Mouse (Mus musculus) heart, adult 8-10 months (tissue): Measurements from ENCODE around the gene Fbxo17. TPM values are rescaled to one million over a fixed set of nuclear protein-coding genes. Genes with fewer than 3 reads are reported as not detected.

Source experiments
- DNase-seq: peaks from one replicate; pipeline ENCODE4 v3.0.0; 2022; ENCODE audit warnings: low spot score
- total RNA-seq, 4 experiments: library from RNA; stranded (reverse); gene quantifications; 2 replicates each; pipeline ENCODE4 v1.2.4; 2022

The Fbxo17 gene
- total RNA-seq, 4 experiments from 2014 or later: 0.55 to 1.2 (median 1.1) TPM

GRCm38 (mm10) chr7:28767462-28767965 lies 50.9 kb downstream of the Fbxo17 start, which contains the start of gene Nfkbib:
Nfkbib (minus strand) TSS chr7:28767512.
- DNase-seq: no peak

- DNase-seq: no peak
These were observed 52.9 kb downstream of the Fbxo17 start for GRCm38 (mm10) chr7:28769414-28769958.

GRCm38 (mm10) chr7:28770309-28770708 lies 53.7 kb downstream of the Fbxo17 start:
- no peak for DNase-seq

- DNase-seq: no peak
These were observed 55.3 kb downstream of the Fbxo17 start for GRCm38 (mm10) chr7:28771867-28772266.

GRCm38 (mm10) chr7:28773163-28773562 lies 56.6 kb downstream of the Fbxo17 start:
- DNase-seq: no peak

GRCm38 (mm10) chr7:28774164-28774563 lies 57.6 kb downstream of the Fbxo17 start:
- no peak for DNase-seq

GRCm38 (mm10) chr7:28775129-28775528 lies 58.5 kb downstream of the Fbxo17 start:
- no peak for DNase-seq

- no peak for DNase-seq
These were observed 62.2 kb downstream of the Fbxo17 start for GRCm38 (mm10) chr7:28778825-28779224.

GRCm38 (mm10) chr7:28780067-28780658 lies 63.6 kb downstream of the Fbxo17 start:
- peak; percentile 93 for DNase-seq

GRCm38 (mm10) chr7:28780857-28781256 lies 64.3 kb downstream of the Fbxo17 start:
- no peak for DNase-seq

- DNase-seq: no peak
These were observed 64.7 kb downstream of the Fbxo17 start for GRCm38 (mm10) chr7:28781261-28781663.

GRCm38 (mm10) chr7:28785161-28785560 lies 68.6 kb downstream of the Fbxo17 start:
- DNase-seq: no peak

Other genes with a start within 250 kb of the Fbxo17 start
- gene Ifnl2, start 206.3 kb upstream of the Fbxo17 start, total RNA-seq: not detected
- not detected for gene Ifnl3, start 194.0 kb upstream of the Fbxo17 start, total RNA-seq
- gene Sycn, start 175.9 kb upstream of the Fbxo17 start, total RNA-seq: not detected
- gene Nccrp1, start 169.6 kb upstream of the Fbxo17 start, total RNA-seq: not detected
- gene Samd4b, start 118.7 kb upstream of the Fbxo17 start, total RNA-seq: 10 to 100 TPM; 19.4 to 23.4 (median 21.5) TPM
- gene Pak4, start 118.6 kb upstream of the Fbxo17 start, total RNA-seq: 10 to 100 TPM in 1 of 4 experiments, 1 to 10 TPM in 3; 8.1 to 11.8 (median 8.5) TPM
- gene Acp7, start 85.5 kb upstream of the Fbxo17 start, total RNA-seq: not detected
- under 1 TPM in 3 of 4 experiments, not detected in 1; 0.11 to 0.72 (median 0.16) TPM for gene Fbxo27, start 24.0 kb upstream of the Fbxo17 start, total RNA-seq
- gene Mrps12, start 25.0 kb downstream of the Fbxo17 start, total RNA-seq: 10 to 100 TPM; 64.0 to 72.6 (median 67.4) TPM
- gene Sars2, start 25.2 kb downstream of the Fbxo17 start, total RNA-seq: 10 to 100 TPM; 13.1 to 15.0 (median 13.7) TPM
- not detected for gene Ccer2, start 39.4 kb downstream of the Fbxo17 start, total RNA-seq
- gene Sirt2, start 49.9 kb downstream of the Fbxo17 start, total RNA-seq: 10 to 100 TPM; 84.0 to 92.6 (median 90.8) TPM
- 10 to 100 TPM; 22.8 to 29.1 (median 28.1) TPM for gene Nfkbib, start 50.7 kb downstream of the Fbxo17 start, total RNA-seq
- 1 to 10 TPM; 1.4 to 3.0 (median 1.6) TPM for gene Rinl, start 72.2 kb downstream of the Fbxo17 start, total RNA-seq
- gene Hnrnpl, start 91.7 kb downstream of the Fbxo17 start, total RNA-seq: 100 to 1,000 TPM; 185 to 230 (median 214) TPM
- 1,000 to 10,000 TPM; 2,066 to 2,754 (median 2,219) TPM for gene Ech1, start 108.4 kb downstream of the Fbxo17 start, total RNA-seq
- gene Lgals4, start 117.0 kb downstream of the Fbxo17 start, total RNA-seq: 10 to 100 TPM; 17.3 to 32.1 (median 24.6) TPM
- 1 to 10 TPM in 1 of 4 experiments, not detected in 3; 1.3 TPM for gene Lgals7, start 147.0 kb downstream of the Fbxo17 start, total RNA-seq
- gene Capn12, start 164.6 kb downstream of the Fbxo17 start, total RNA-seq: under 1 TPM; 0.12 to 0.32 (median 0.23) TPM
- gene Actn4, start 245.5 kb downstream of the Fbxo17 start, total RNA-seq: 10 to 100 TPM; 57.8 to 82.0 (median 75.8) TPM